Mouse (Mus musculus) liver, adult 2 months (tissue): ENCODE data around the gene Fam107a.
"Not testable (repeated sequence)": the region's sequence is repeated elsewhere in the genome, so short reads cannot be mapped to it uniquely, and the experiment has no call there.

Source experiments
- CTCF ChIP-seq: fragments of 200-500 bp; IDR thresholded peaks from 2 replicates; pipeline ENCODE4 v1.5.1; 2011; ENCODE audit warnings: low read depth, low read length, control low read depth
- POLR2A ChIP-seq: fragments of 200-500 bp; IDR thresholded peaks from 2 replicates; pipeline ENCODE4 v1.6.1; 2011; ENCODE audit warnings: low read length, control low read depth; ENCODE audit not compliant: insufficient read depth; ENCODE audit errors: extremely low read depth

- not testable (repeated sequence) for TF ChIP-seq CTCF, POLR2A
Observed at GRCm38 (mm10) chr14:8286595-8286994, 31.2 kb downstream of the Fam107a start.
